Mouse (Mus musculus) gastrocnemius, postnatal 14 days (tissue): ENCODE data around the gene Vmn1r139. TPM values are rescaled to one million over a fixed set of nuclear protein-coding genes. Genes with fewer than 3 reads are reported as not detected.
"Not testable (repeated sequence)": the region's sequence is repeated elsewhere in the genome, so short reads cannot be mapped to it uniquely, and the experiment has no call there.

Experiments used
- DNase-seq: peaks from one replicate; pipeline ENCODE4 v3.0.0; 2021; ENCODE audit warnings: mixed read lengths
- intact Hi-C: fragments of 180-260 bp; cut with DNase I; formaldehyde crosslinking; loops from one replicate; pipeline ENCODE4 v1.15.1; 2025; ENCODE audit warnings: low total_unique reads
- long read RNA-seq, 2 experiments: library from polyadenylated mRNA; stranded (forward); transcript quantifications; one replicate each; pipeline ENCODE4 v2.0.0; 2021
- total RNA-seq, 2 experiments: library from RNA; stranded (reverse); gene quantifications; 2 replicates each; pipeline ENCODE4 v1.2.3; 2021

Vmn1r139 gene
- total RNA-seq = not detected
- long read RNA-seq, experiment 1 = 0 reads
- long read RNA-seq, experiment 2 = 0 reads

DNA sequence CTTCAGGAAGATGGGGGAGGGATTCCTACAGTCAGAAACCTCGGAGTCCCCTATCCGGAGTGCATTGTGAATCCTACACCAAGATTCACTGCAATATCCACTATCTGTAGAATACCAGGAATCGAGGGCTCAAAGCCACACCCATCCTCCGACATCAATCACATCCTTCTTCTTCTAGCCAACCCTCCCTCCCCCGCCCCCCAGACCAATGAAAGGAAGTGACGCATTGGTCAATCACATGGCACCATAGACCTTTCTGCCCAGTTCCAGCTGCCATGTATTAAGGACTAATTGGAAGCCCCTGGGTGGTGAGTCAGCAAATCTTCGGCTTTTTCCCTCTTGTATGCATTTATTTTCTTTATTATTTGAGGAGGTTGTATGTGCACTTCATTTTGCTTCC lies at the start of gene Vmn1r139:
TSS of gene Vmn1r139 (plus strand) at position 301 of the 400 bp plus-strand sequence.
- DNase-seq, intact Hi-C loops: not testable (repeated sequence)

DNA sequence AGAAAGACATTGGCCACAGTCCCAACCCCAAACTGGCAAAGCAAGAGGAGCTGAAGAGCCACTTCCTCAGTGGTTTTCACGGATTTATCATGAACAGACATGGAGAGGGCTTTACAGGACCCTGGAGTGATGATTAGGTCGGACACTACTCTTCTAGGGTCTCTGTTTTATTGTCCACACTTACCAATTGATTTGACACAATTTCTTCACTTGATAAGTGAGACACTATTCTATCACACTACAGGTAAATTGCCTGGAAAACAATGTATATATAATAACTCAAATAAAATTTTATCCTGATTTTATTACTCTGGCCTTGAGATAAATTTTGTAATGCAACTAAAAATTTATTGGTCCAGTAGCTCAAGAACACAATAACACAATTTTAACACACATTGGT lies 40.1 kb upstream of the Vmn1r139 start, which contains the start of gene Vmn1r138:
TSS of gene Vmn1r138 (minus strand) at position 101 of the 400 bp plus-strand sequence.
- DNase-seq, intact Hi-C loops: not testable (repeated sequence)

DNA sequence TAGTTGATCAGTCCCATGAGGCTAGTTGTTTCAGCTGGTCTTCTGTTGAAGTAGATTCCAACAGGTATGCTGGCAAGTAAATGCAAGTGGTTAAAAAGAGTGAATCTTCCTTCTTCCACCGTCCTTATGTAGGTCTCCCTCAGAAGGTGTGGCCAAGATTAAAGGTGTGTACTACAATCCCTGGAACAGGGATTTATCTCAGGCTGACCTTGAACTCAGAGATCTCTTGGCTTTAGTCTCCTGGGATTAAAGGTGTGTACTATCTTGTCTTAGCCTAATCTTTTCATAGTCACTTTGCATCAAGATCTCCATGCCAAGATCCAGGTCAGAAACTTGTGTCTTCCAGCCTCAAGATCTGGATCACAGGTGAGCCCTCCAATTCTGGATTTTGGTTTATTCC lies 12.7 kb upstream of the Vmn1r139 start, which contains the start of gene Gm6176:
TSS of gene Gm6176 (minus strand) at position 101 of the 400 bp plus-strand sequence.
- DNase-seq, intact Hi-C loops: not testable (repeated sequence)

DNA sequence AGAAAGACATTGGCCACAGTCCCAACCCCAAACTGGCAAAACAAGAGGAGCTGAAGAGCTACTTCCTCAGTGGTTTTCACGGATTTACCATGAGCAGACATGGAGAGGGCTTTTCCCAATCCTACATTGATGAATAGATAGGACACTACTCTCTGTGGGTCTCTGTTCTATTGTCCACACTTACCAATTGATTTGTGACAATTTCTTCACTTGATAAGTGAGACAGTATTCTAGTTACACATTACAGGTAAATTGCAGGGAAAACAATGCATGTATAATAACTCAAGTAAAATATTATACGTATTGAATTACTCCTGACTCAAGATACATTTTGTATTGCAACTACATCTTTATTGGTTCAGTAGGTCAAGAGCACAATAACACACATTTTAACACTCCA lies 49.3 kb downstream of the Vmn1r139 start, which contains the start of gene Gm16451:
TSS of gene Gm16451 (minus strand) at position 101 of the 400 bp plus-strand sequence.
- intact Hi-C loops, DNase-seq: not testable (repeated sequence)

DNA sequence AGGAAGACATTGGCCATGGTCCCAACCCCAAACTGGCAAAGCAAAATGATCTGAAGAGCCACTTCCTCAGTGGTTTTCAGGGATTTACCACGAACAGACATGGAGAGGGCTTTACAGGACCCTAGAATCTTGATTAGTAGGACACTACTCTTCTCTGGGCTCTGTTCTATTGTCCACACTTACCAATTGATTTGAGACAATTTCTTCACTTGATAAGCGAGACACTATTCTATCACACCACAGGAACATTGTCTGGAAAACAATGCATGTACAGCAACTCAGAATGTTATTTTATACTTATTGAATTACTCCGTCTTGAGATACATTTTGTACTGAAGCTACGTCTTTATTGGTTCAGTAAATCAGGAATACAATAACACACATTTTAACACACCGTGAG lies 65.8 kb downstream of the Vmn1r139 start, which contains the start of gene Gm10666:
TSS of gene Gm10666 (minus strand) at position 101 of the 400 bp plus-strand sequence.
- intact Hi-C loops, DNase-seq: not testable (repeated sequence)

Other genes starting within 250 kb of the Vmn1r139 start
- not detected for gene Vmn1r135, start 236.7 kb upstream of the Vmn1r139 start, total RNA-seq
- gene Gm5725, start 224.8 kb upstream of the Vmn1r139 start, total RNA-seq = not detected
- not detected for gene Gm5891, start 147.8 kb upstream of the Vmn1r139 start, total RNA-seq
- gene Vmn1r137, start 74.5 kb upstream of the Vmn1r139 start, total RNA-seq = not detected
- gene Vmn1r138, start 40.2 kb upstream of the Vmn1r139 start, total RNA-seq = not detected
- gene Gm6176, start 12.8 kb upstream of the Vmn1r139 start, total RNA-seq = not detected
- not detected for gene Gm16451, start 49.2 kb downstream of the Vmn1r139 start, total RNA-seq
- gene Gm10666, start 65.7 kb downstream of the Vmn1r139 start, total RNA-seq = not detected
- not detected for gene Vmn1r142, start 95.0 kb downstream of the Vmn1r139 start, total RNA-seq
- not detected for gene Vmn1r143, start 120.3 kb downstream of the Vmn1r139 start, total RNA-seq
- not detected for gene Gm8653, start 132.2 kb downstream of the Vmn1r139 start, total RNA-seq
- not detected for gene Gm8453, start 160.4 kb downstream of the Vmn1r139 start, total RNA-seq